Mouse (Mus musculus) forebrain, embryonic 10.5 days (tissue): ENCODE results near the gene Vwa8. TPM values are rescaled to one million over a fixed set of nuclear protein-coding genes. Genes with fewer than 3 reads are reported as not detected.
A peak's percentile ranks its signal among the peaks of the same experiment; 100 is the strongest.

Source experiments
- DNase-seq: peaks from one replicate; pipeline ENCODE4 v3.0.0-alpha.2; 2017; ENCODE audit warnings: low spot score; ENCODE audit errors: extremely low spot score
- H3K27ac ChIP-seq: fragments of 300-500 bp; sonication (generic); 2 replicates; pipeline ENCODE4 v1.5.1; 2016; ENCODE audit warnings: mild to moderate bottlenecking
- H3K27me3 ChIP-seq: fragments of 300-500 bp; sonication (generic); 2 replicates; pipeline ENCODE4 v1.6.1; 2016; ENCODE audit warnings: mild to moderate bottlenecking; ENCODE audit not compliant: poor library complexity, severe bottlenecking
- H3K36me3 ChIP-seq: fragments of 300-500 bp; sonication (generic); replicated peaks from 2 replicates; pipeline ENCODE4 v1.6.1; 2016; ENCODE audit warnings: mild to moderate bottlenecking, moderate library complexity
- H3K4me1 ChIP-seq: fragments of 300-500 bp; sonication (generic); 2 replicates; pipeline ENCODE4 v1.6.1; 2016
- H3K4me3 ChIP-seq: fragments of 300-500 bp; sonication (generic); 2 replicates; pipeline ENCODE4 v1.5.1; 2016; ENCODE audit warnings: mild to moderate bottlenecking, moderate library complexity
- H3K9me3 ChIP-seq: fragments of 300-500 bp; sonication (generic); 2 replicates; pipeline ENCODE4 v1.6.1; 2016; ENCODE audit warnings: mild to moderate bottlenecking, moderate library complexity
- WGBS: fragments of 180-500 bp; shearing (Covaris S2); methylation state at CpG from one replicate; pipeline ENCODE4 v1.1.7; 2016; 5-methylcytosine and 5-hydroxymethylcytosine counted together
- polyA plus RNA-seq: library from polyadenylated mRNA; unstranded; fragments of >200 nt; fragmentation: Nextera tagmentation; extraction: Ambion mirVana; gene quantifications from 2 replicates; pipeline ENCODE4 v1.2.1, GENCODE M21; 2016

Gene Vwa8
- polyA plus RNA-seq, 1 experiment from 2014 or later = 7.8 TPM

- H3K27ac ChIP-seq = peak overlapping the region; percentile 25; the same call in 1 of the 2 replicates
- WGBS = 95% methylated on average over 12 of the region's 12 CpGs
Measured at GRCm38 (mm10) chr14:79239402-79239801, 390.6 kb downstream of the Vwa8 start.

GRCm38 (mm10) chr14:79241057-79241570 is 392.3 kb downstream of the Vwa8 start:
- no peak overlapping the region for H3K4me3 ChIP-seq
- no peaks in the 10 kb centered on the region for H3K27me3 ChIP-seq
- peaks cover 36% of the 10 kb centered on the region for H3K4me1 ChIP-seq
- no peak for DNase-seq
- H3K27ac ChIP-seq = no peak overlapping the region; the same call in 1 of the 2 replicates
- WGBS = 85% methylated on average over 4 of the region's 4 CpGs
- H3K36me3 ChIP-seq = no peaks in the 10 kb centered on the region; the same call in 1 of the 2 replicates
- H3K9me3 ChIP-seq = peaks cover 4% of the 10 kb centered on the region

More at GRCm38 (mm10) chr14:79239402-79239801, 390.6 kb downstream of the Vwa8 start:
- Histone ChIP-seq H3K27me3 (no peaks in the 10 kb centered on the region), H3K4me3 (no peak overlapping the region), H3K4me1 (peaks cover 33% of the 10 kb centered on the region), H3K9me3 (peaks cover 4% of the 10 kb centered on the region), H3K36me3 (no peaks in the 10 kb centered on the region; the same call in 1 of the 2 replicates)
- DNase-seq = no peak

GRCm38 (mm10) chr14:79241656-79242385 is 393.0 kb downstream of the Vwa8 start:
- no peak overlapping the region for H3K27ac ChIP-seq
- no peak for DNase-seq
- WGBS = 87% methylated on average over 6 of the region's 6 CpGs
- H3K4me3 ChIP-seq = no peak overlapping the region
- peaks cover 4% of the 10 kb centered on the region for H3K9me3 ChIP-seq
- peaks cover 34% of the 10 kb centered on the region for H3K4me1 ChIP-seq
- H3K27me3 ChIP-seq = no peaks in the 10 kb centered on the region
- H3K36me3 ChIP-seq = no peaks in the 10 kb centered on the region; the same call in 1 of the 2 replicates

GRCm38 (mm10) chr14:79242386-79242720 is 393.5 kb downstream of the Vwa8 start:
- Histone ChIP-seq H3K9me3 (peaks cover 4% of the 10 kb centered on the region), H3K4me3 (no peak overlapping the region), H3K27me3 (no peaks in the 10 kb centered on the region), H3K27ac (no peak overlapping the region), H3K4me1 (peaks cover 33% of the 10 kb centered on the region), H3K36me3 (no peaks in the 10 kb centered on the region; the same call in 1 of the 2 replicates)
- DNase-seq = no peak

- Histone ChIP-seq H3K4me3 (no peak overlapping the region), H3K4me1 (peaks cover 29% of the 10 kb centered on the region), H3K36me3 (no peaks in the 10 kb centered on the region; the same call in 1 of the 2 replicates), H3K27me3 (no peaks in the 10 kb centered on the region), H3K9me3 (peaks cover 4% of the 10 kb centered on the region), H3K27ac (0 out of 2 replicates have a peak overlapping the region, but pooled peaks have one; percentile 25)
- WGBS = 83% methylated on average over 12 of the region's 12 CpGs
- no peak for DNase-seq
Measured at GRCm38 (mm10) chr14:79243038-79243883, 394.4 kb downstream of the Vwa8 start.

- WGBS = 68% methylated on average over 3 of the region's 3 CpGs
- no peaks in the 10 kb centered on the region for H3K27me3 ChIP-seq
- peaks cover 28% of the 10 kb centered on the region for H3K4me1 ChIP-seq
- no peak overlapping the region; the same call in 1 of the 2 replicates for H3K27ac ChIP-seq
- peaks cover 4% of the 10 kb centered on the region for H3K9me3 ChIP-seq
- no peaks in the 10 kb centered on the region; the same call in 1 of the 2 replicates for H3K36me3 ChIP-seq
- H3K4me3 ChIP-seq = no peak overlapping the region
- no peak for DNase-seq
Measured at GRCm38 (mm10) chr14:79244571-79244970, 395.7 kb downstream of the Vwa8 start.

- Histone ChIP-seq H3K27ac (0 out of 2 replicates have a peak overlapping the region, but pooled peaks have one; percentile 3), H3K4me3 (no peak overlapping the region), H3K36me3 (no peaks in the 10 kb centered on the region), H3K27me3 (no peaks in the 10 kb centered on the region), H3K4me1 (peaks cover 14% of the 10 kb centered on the region), H3K9me3 (0 out of 2 replicates have a peak, but pooled peaks cover 3% of the 10 kb centered on the region)
- no peak for DNase-seq
- WGBS = 80% methylated on average over 5 of the region's 5 CpGs
Measured at GRCm38 (mm10) chr14:79251727-79252285, 403.0 kb downstream of the Vwa8 start.

Other genes with a start within 250 kb of the Vwa8 start
- gene Dgkh, start 116.3 kb upstream of the Vwa8 start, polyA plus RNA-seq = 0.68 and 0.98 TPM in 2 replicates